Mouse (Mus musculus) gastrocnemius, postnatal 36 days (tissue): ENCODE data around the gene Hjurp. TPM values are rescaled to one million over a fixed set of nuclear protein-coding genes. Genes with fewer than 3 reads are reported as not detected.

Experiments
- DNase-seq, 2 experiments: peaks; one replicate each; pipeline ENCODE4 v3.0.0; 2022
- intact Hi-C: fragments of 180-260 bp; cut with DNase I; formaldehyde crosslinking; loops from one replicate; pipeline ENCODE4 v1.15.1; 2025
- total RNA-seq, 2 experiments: library from RNA; stranded (reverse); gene quantifications; 2 replicates each; pipeline ENCODE4 v1.2.3; 2021

The Hjurp gene
- total RNA-seq, 2 experiments from 2014 or later = 7.3 to 8.1 TPM

DNA sequence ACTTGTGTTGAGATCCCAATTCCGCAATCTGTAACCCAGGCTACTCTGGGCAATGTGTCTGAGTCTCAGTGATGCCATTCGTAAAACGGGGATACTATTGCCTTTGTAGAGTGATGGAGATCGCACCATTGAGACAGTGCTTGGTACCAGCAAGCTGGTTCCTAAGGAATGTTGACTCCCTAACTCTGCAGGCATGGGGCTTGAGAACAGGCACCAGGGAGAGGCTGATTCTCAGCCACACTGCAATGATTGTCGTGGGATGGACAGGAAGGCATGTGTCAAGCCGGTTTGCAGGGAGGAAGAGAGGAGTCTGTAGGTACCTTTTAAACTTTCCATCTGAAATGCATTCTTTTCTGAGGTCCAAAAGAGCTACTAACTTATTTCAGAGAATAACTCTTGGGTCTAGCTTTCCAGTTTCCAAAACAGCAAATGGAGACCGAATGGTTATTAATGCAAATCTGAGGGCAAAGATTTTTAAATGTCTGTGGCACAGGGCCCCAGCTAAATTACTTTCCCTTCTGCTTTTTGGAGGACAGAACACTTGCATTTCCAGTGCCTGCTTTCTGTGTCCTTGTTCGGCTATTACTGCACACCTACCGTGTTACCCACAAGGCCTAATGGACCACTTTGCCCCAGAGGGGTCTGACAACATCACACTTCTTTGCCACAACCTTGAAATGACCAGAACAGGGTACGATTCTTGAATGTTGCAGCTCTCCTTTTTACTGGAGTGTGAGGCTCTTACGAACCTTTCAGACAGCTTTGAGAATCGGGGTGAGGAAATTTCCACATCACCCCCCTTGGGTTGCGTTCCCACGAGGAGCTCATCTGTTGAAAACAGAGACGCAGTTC, 6.2 kb upstream of the Hjurp start:
- intact Hi-C loops = no loop called here
- DNase-seq = no peak

DNA sequence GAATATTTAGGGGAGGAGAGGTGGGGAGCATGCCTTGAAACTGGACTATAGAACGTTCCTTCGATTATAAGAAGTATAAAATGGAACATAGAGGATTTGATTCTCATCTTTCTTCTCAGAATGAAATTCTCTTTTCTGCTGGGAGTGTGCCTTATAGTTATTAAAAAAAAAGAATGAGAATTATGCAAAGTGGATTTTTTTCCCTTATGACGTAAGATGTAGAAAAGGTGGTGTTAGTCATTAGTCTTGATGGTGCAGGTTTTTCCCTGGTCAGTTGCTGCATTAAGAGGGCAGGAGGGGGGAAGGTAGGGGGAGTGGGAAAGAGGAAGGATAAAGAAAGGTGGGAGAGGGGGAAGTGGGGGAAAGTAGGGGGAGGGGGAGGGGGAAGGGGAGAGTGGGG, 4.9 kb upstream of the Hjurp start:
- DNase-seq = no peak
- intact Hi-C loops = no loop called here

GRCm38 (mm10) chr1:88280006-88280690, 2.7 kb upstream of the Hjurp start:
- no peak for DNase-seq
- intact Hi-C loops = no loop called here

GRCm38 (mm10) chr1:88279111-88280005, 1.9 kb upstream of the Hjurp start:
- DNase-seq = no peak
- intact Hi-C loops = no loop called here

DNA sequence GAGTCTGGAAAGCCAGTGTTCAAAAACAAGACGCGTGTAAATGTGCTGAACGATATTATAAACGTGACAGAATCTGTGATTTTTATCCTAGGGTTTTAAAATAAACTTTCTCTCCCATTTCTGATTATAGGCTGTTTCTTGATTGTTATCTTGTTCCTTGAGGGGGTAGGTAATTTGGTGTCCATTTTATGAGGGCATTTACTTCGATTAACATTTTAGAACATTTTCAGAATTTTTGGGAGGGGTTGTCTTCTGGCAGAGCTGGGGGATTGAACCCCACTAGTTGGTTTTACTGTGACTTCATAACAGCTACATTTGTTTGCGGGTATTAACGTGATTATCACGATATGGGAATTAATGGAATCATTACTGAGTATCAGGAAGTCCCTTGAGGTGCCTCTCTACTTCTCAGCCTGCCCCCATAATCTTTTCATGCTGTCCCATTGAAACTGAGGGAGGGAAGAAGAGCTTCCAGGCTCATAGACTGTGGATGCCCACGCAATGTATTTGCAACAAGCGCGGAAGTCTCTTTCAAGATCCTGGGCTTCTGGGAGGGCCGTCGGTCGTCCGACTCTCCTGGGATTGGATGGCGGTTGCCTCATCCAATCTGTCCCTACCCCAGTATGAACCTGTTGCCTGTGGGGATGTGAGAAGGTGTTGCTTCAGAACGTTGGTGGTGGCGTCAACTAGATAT, 532 bp upstream of the Hjurp start:
- DNase-seq = peak in 1 of 2 experiments; percentile 18
- intact Hi-C loops = no loop called here

DNA sequence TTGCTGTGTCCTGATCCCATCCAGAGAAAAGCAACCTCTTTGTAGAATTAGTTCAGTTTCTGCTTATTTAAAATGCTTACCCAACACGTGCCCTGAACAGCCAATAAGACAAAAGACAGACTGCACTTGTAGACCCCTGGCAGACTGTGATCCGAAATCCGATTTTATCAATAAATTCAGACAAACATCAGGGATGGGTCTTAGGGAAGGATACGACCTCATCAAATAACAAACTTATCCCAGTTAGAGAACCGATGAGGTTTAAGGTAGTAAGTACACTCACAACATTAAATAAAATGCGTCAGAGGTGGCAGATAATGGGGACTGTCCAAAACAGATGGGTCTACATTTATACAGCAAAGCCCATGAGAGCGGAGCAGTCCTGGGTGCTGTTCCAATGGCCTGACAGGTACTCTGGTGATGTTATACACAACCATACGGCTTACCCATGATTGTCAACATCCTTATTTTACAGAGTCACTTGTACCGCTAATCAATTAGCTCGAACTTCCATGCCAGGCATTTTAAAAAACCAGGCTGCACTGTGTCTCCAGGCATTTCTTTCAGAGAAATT, 822 bp downstream of the Hjurp start:
- intact Hi-C loops = no loop called here
- DNase-seq = peak in 1 of 2 experiments; percentile 5

DNA sequence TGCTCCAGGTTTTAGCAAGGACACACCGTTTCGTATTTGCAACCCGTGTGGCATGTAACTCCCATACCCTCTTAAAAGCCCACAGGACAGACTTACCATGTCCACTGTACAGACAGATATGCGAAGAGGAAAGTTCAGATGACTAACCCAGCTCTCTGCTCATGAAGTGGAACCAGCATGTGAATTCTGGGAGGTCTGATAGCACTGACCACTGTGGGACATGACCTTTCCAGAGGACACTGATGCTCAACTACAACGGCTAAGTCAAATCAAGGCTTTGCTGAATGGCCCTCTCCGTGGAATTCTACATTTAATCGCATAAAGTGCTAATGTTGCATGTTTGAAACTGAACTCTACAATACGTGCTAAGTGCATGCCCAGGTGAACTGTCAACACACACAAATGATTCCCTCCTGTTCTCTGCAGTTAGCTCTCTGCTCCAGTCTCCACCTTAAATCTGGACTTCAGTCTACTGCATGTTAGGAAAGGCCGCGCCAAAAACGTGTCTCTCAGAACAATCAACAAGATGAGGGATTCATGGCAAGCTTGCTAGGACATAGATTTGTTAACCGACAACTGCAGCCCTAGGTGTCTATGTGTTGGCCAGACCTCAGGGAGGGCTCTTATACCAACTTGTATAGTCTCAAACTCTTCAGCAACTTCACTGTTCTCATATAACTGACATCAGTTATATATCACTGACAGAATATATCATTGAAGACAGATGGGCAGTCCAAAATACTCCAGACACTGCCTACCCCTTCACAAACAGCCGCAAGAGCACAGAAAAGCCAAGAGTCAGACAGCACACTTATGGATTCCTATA, 1.5 kb downstream of the Hjurp start:
- peak in 1 of 2 experiments; percentile 18 for DNase-seq

GRCm38 (mm10) chr1:88275078-88275680, 2.3 kb downstream of the Hjurp start:
- intact Hi-C loops = no loop called here
- DNase-seq = no peak

More for the DNA sequence above, 1.5 kb downstream of the Hjurp start:
- intact Hi-C loops = no loop called here

- peak in 1 of 2 experiments; percentile 15 for DNase-seq
- intact Hi-C loops = no loop called here
Observed at GRCm38 (mm10) chr1:88274371-88275077, 2.9 kb downstream of the Hjurp start.

DNA sequence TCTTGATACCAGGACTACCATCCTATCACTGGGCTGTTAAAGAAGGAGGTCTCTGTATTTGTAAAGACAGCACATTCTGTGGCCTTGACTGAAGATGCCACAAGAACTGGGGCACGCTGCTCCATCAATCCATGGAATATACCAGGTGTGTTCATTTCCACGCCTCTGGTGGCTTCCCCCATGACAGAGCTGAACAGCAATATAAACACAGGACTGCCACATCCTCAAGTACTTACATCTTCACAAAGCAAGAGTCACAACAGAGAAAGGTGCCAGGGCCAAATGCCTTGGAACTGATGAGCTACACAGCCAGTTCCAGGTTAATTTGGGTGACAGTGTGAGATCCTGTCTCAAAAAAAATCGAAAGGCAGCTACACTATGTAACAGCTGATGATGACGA, 3.6 kb downstream of the Hjurp start:
- no peak for DNase-seq
- intact Hi-C loops = no loop called here

DNA sequence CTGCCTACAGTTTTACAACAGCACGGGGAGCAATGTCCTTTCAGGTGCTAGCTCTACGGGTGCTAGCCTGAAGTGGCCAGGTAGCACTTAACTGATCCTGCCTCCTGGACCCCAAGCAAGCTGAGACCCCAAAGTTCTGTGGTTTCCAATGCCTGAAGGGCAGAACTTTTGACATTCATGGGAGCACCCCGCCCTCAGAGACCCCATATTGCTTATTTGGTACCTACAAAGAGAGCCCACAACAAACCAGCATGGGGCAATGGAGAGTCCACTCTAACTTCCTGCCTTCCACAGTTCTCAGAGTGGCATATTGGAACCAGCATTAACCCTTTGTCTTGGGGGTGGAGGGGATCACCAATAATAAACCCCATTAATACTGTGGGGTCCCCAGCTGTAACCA, 4.1 kb downstream of the Hjurp start:
- intact Hi-C loops = no loop called here
- DNase-seq = peak in 1 of 2 experiments; percentile 24

GRCm38 (mm10) chr1:88272851-88273250, 4.6 kb downstream of the Hjurp start:
- intact Hi-C loops = no loop called here
- DNase-seq = peak in 1 of 2 experiments; percentile 21

GRCm38 (mm10) chr1:88269539-88270309, 7.7 kb downstream of the Hjurp start:
- DNase-seq = peak in 1 of 2 experiments; percentile 21
- intact Hi-C loops = no loop called here

GRCm38 (mm10) chr1:88268070-88268469, 9.4 kb downstream of the Hjurp start:
- intact Hi-C loops = no loop called here
- peak in 1 of 2 experiments; percentile 17 for DNase-seq

DNA sequence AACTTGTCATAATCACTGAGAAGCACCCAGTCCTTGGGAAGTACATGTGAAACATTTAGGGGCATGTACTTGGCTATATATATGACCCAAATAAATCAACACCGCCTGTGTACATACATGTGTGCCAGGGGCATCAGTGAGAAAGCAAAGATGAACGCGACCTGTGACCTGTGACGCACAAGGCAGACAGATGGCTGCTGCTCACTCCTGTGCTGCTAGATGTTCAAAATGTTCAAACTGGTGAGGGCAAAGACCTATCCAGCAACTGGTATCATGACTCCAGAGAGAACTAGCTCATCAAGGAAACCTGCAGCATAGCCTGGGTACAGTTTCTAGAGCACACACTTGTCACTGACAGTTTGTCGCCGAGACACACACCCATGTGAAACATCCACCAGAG, 9.9 kb downstream of the Hjurp start:
- DNase-seq = no peak
- intact Hi-C loops = no loop called here

DNA sequence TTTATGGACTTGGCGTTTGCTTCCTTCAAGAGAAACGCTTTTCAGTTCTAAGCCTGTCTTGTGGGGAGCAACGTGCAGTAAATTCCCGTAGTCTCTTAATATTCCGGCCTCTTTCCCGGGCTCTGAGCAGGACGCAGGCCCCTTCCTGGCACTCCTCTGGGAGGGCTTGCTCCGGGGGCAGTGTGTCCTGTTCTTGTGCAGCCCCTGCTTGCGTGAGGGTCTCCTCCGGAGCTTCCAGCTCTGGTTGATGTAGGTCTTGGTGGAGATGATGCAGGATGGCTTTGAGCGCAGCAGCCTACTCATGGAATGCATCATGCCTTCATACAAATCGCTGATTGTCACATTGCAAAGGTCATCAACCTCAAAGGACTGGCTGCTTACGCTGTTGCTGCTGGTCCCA, 11.3 kb downstream of the Hjurp start:
- intact Hi-C loops = no loop called here
- DNase-seq = peak in 1 of 2 experiments; percentile 23

DNA sequence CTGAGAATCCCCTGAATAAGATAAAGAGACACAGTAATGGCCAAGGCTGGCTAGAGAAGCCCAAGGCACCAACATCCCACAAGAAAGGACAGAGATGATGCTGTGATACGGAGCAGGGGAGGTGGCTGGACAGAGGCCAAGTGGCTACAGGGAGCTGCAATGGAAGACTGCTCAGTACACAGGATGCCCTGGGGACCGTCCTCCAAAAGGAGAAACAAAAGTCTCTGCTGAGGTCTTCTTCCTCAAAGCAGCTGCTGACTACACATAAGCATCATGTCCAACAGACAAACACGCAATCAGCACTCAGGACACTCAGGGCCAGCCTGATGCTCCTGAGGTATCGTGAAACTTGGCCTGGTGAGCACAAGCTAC, 12.6 kb downstream of the Hjurp start:
- peak in 1 of 2 experiments; percentile 29 for DNase-seq

More for the DNA sequence above, 12.6 kb downstream of the Hjurp start:
- intact Hi-C loops = no loop called here
